Mouse (Mus musculus): ENCODE measurements around the gene Creb3l1. TPM values are rescaled to one million over a fixed set of nuclear protein-coding genes. Genes with fewer than 3 reads are reported as not detected.

The Creb3l1 gene
- polyA plus RNA-seq, 1 experiment from 2014 or later: 1.6 TPM

Small RNAs within 50 kb of the gene (microRNA-seq; reads per million reads assigned to microRNA genes)
- gene Mir6999: not detected

Other genes with a start within 250 kb of the Creb3l1 start
- gene Chrm4, start 97.3 kb downstream of the Creb3l1 start, polyA plus RNA-seq (2015; fragmentation: Nextera tagmentation; extraction: Ambion mirVana): 0.57 and 0.66 TPM in 2 replicates
- gene Mdk, start 92.2 kb downstream of the Creb3l1 start, polyA plus RNA-seq (2015; fragmentation: Nextera tagmentation; extraction: Ambion mirVana): 132 and 158 TPM in 2 replicates
- gene Gm9821, start 78.8 kb downstream of the Creb3l1 start, polyA plus RNA-seq (2015; fragmentation: Nextera tagmentation; extraction: Ambion mirVana): 0.20 and 0.31 TPM in 2 replicates
- 32.2 and 36.1 TPM in 2 replicates for gene Dgkz, start 48.6 kb downstream of the Creb3l1 start, polyA plus RNA-seq (2015; fragmentation: Nextera tagmentation; extraction: Ambion mirVana)
- 37.2 and 40.4 TPM in 2 replicates for gene Phf21a, start 68.6 kb upstream of the Creb3l1 start, polyA plus RNA-seq (2015; fragmentation: Nextera tagmentation; extraction: Ambion mirVana)